Mouse (Mus musculus): ENCODE data around the gene Casz1.

DNA sequence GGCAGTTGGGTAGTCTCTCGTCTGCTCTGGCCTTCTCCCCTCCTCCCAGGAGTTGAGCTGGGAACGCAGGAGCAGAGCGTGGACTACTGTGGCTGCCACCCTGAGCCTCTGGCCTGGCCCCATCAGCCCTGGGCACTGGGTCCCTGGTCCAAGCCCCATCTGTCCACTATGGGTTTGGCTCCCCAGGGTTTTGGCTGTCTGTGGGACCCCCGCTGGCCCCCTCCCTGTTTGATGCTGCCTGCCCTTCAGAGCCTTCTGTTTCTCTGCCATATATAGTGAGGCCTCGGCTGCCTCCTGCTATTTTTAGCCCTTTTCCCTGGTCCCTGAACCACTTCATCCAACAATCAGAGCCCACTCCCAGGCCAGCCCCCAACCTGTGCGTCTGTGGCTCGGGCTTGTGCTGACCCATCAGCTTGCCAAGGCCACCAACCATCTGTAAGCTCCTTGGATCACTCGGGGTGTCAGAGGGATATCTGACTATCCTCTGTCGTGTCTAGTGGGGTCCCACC lies 126.5 kb downstream of the Casz1 start:
- TF ChIP-seq CTCF (IDR thresholded peaks at IDR 0.05; ENCODE audit: low read depth) (no peak), EP300 (optimal IDR thresholded peaks at IDR 0.05) (no peak)
